Mouse (Mus musculus) CH12.LX (cell line): ENCODE measurements around the gene Dhrs4.

ENCODE experiments used
- BHLHE40 ChIP-seq: IDR thresholded peaks from 2 replicates; pipeline ENCODE4 v1.6.1; 2011; ENCODE audit warnings: mild to moderate bottlenecking, low read depth, low read length, improper control_type of control experiment
- CTCF ChIP-seq, 2 experiments: IDR thresholded peaks in 1 of 2; conservative IDR thresholded peaks in 1 of 2; 2 replicates each; pipeline ENCODE4 v1.5.1; 2011 to 2012; ENCODE audit warnings: low read depth in 2 of 2, low read length in 2 of 2, improper control_type of control experiment in 1 of 2, inconsistent platforms in 1 of 2, mild to moderate bottlenecking in 1 of 2, moderate library complexity in 1 of 2
- ELF1 ChIP-seq: IDR thresholded peaks from 2 replicates; pipeline ENCODE4 v1.6.1; 2014; ENCODE audit warnings: low read depth, mild to moderate bottlenecking, inconsistent platforms, low read length, improper control_type of control experiment
- EP300 ChIP-seq: IDR thresholded peaks from 2 replicates; pipeline ENCODE4 v1.6.1; 2011; ENCODE audit warnings: low read length, improper control_type of control experiment
- GABPA ChIP-seq: IDR thresholded peaks from 2 replicates; pipeline ENCODE4 v1.6.1; 2012; ENCODE audit warnings: low read depth, low read length, improper control_type of control experiment, inconsistent platforms; ENCODE audit not compliant: insufficient replicate concordance
- KAT2A ChIP-seq: IDR thresholded peaks from 2 replicates; pipeline ENCODE4 v1.6.1; 2012; ENCODE audit warnings: low read length, improper control_type of control experiment, inconsistent platforms; ENCODE audit not compliant: insufficient replicate concordance
- MEF2A ChIP-seq: IDR thresholded peaks from 2 replicates; pipeline ENCODE4 v1.6.1; 2014; ENCODE audit warnings: low read depth, mild to moderate bottlenecking, inconsistent platforms, low read length, improper control_type of control experiment, borderline replicate concordance
- NELFE ChIP-seq: IDR thresholded peaks from 2 replicates; pipeline ENCODE4 v1.6.1; 2011; ENCODE audit warnings: low read depth, low read length, improper control_type of control experiment
- SMC3 ChIP-seq: IDR thresholded peaks from 2 replicates; pipeline ENCODE4 v1.6.1; 2011; ENCODE audit warnings: low read depth, low read length, improper control_type of control experiment
- USF1 ChIP-seq: IDR thresholded peaks from 2 replicates; pipeline ENCODE4 v1.6.1; 2014; ENCODE audit warnings: low read depth, mild to moderate bottlenecking, inconsistent platforms, low read length, improper control_type of control experiment
- ZNF384 ChIP-seq: IDR thresholded peaks from 2 replicates; pipeline ENCODE4 v1.6.1; 2012; ENCODE audit warnings: low read depth, low read length, improper control_type of control experiment, inconsistent platforms

- TF ChIP-seq USF1, result no peak
- TF ChIP-seq ELF1, result no peak
- no peak for TF ChIP-seq NELFE
- TF ChIP-seq GABPA, result no peak
- TF ChIP-seq CTCF (conservative IDR thresholded peaks at IDR 0.05 in 1 of 2, IDR thresholded peaks at IDR 0.05 in 1 of 2; ENCODE audit: low read depth in 2 of 2, low read length in 2 of 2), result no peak
- TF ChIP-seq EP300, result no peak
- TF ChIP-seq MEF2A, result no peak
- TF ChIP-seq ZNF384, result no peak
- TF ChIP-seq SMC3, result no peak
- no peak for TF ChIP-seq KAT2A
- TF ChIP-seq BHLHE40, result no peak
These were observed 13.5 kb downstream of the Dhrs4 start for GRCm38 (mm10) chr14:55492103-55492502.
